Mouse (Mus musculus) midbrain, embryonic 13.5 days (tissue): ENCODE results near the gene Cyp19a1. TPM values are rescaled to one million over a fixed set of nuclear protein-coding genes. Genes with fewer than 3 reads are reported as not detected.

Experiments used
- ATAC-seq: fragments of 200-750 bp; cut with Nextera tagmentation; 2 replicates; pipeline ENCODE4 v1.8.0; 2017; ENCODE audit warnings: mild to moderate bottlenecking, moderate TSS enrichment, moderate library complexity
- H3K27ac ChIP-seq: fragments of 300-500 bp; sonication (generic); 2 replicates; pipeline ENCODE4 v1.5.1; 2015; ENCODE audit warnings: inconsistent platforms, mild to moderate bottlenecking, moderate library complexity
- H3K27me3 ChIP-seq: fragments of 300-500 bp; sonication (generic); 2 replicates; pipeline ENCODE4 v1.6.1; 2015; ENCODE audit warnings: mild to moderate bottlenecking, inconsistent platforms
- H3K36me3 ChIP-seq: fragments of 300-500 bp; sonication (generic); 2 replicates; pipeline ENCODE4 v1.6.1; 2015; ENCODE audit warnings: mild to moderate bottlenecking, inconsistent platforms
- H3K4me1 ChIP-seq: fragments of 300-500 bp; sonication (generic); replicated peaks from 2 replicates; pipeline ENCODE4 v1.6.1; 2015; ENCODE audit warnings: inconsistent platforms
- H3K4me2 ChIP-seq: fragments of 300-500 bp; sonication (generic); replicated peaks from 2 replicates; pipeline ENCODE4 v1.6.1; 2015; ENCODE audit warnings: moderate library complexity, mild to moderate bottlenecking, inconsistent platforms
- H3K4me3 ChIP-seq: fragments of 300-500 bp; sonication (generic); replicated peaks from 2 replicates; pipeline ENCODE4 v1.5.1; 2015; ENCODE audit warnings: mild to moderate bottlenecking, inconsistent platforms
- H3K9ac ChIP-seq: fragments of 300-500 bp; sonication (generic); replicated peaks from 2 replicates; pipeline ENCODE4 v1.6.1; 2015; ENCODE audit warnings: mild to moderate bottlenecking, inconsistent platforms
- H3K9me3 ChIP-seq: fragments of 300-500 bp; sonication (generic); 2 replicates; pipeline ENCODE4 v1.6.1; 2016; ENCODE audit warnings: mild to moderate bottlenecking, inconsistent platforms
- WGBS: fragments of 180-500 bp; shearing (Covaris S2); methylation state at CpG from one replicate; pipeline ENCODE4 v1.1.7; 2015; 5-methylcytosine and 5-hydroxymethylcytosine counted together
- polyA plus RNA-seq: library from polyadenylated mRNA; unstranded; fragments of >200 nt; fragmentation: Nextera tagmentation; extraction: Ambion mirVana; gene quantifications from 2 replicates; pipeline ENCODE4 v1.2.1, GENCODE M21; 2015

The Cyp19a1 gene
- polyA plus RNA-seq: 0.15 TPM in 1 of 2 replicates, not detected in the other

GRCm38 (mm10) chr9:54268010-54268409, at the start of gene Cyp19a1:
Cyp19a1 (minus strand) TSS chr9:54268110.
- no peak within 1 kb of the TSS for H3K4me3 ChIP-seq
- ATAC-seq: no peak
- H3K4me1 ChIP-seq: no peaks in the 10 kb centered on the region
- WGBS: 89% methylated on average over 7 of the region's 7 CpGs
- H3K9ac ChIP-seq: no peak within 1 kb of the TSS
- no peak within 1 kb of the TSS for H3K27ac ChIP-seq
- H3K4me2 ChIP-seq: no peak within 1 kb of the TSS
- no peaks in the 10 kb centered on the region for H3K36me3 ChIP-seq
- no peaks in the 10 kb centered on the region for H3K9me3 ChIP-seq
- no peaks in the 10 kb centered on the region for H3K27me3 ChIP-seq

DNA sequence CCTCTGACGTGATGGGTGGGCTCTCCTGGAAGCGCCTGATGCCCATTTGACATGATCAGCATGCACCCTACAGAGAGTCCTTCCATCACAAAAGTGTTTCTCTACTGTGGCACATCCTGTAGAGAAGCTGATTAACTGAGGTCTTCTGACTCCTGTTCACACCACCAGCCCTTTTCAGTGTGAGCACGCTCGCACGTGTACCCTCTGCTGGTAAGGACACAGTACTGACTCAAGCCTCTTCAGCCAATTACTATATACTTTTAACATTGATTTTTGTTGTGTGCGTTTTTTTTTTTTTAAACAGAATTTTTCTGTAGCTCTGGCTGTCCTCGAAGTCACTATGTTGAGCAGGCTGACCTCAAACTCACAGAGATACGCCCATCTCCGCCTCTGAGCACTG, 48.5 kb upstream of the Cyp19a1 start:
- Histone ChIP-seq H3K36me3 (no peaks in the 10 kb centered on the region), H3K9me3 (no peaks in the 10 kb centered on the region), H3K27ac (no peak overlapping the region), H3K4me3 (no peak overlapping the region), H3K27me3 (no peaks in the 10 kb centered on the region), H3K9ac (no peak overlapping the region), H3K4me2 (no peak overlapping the region), H3K4me1 (no peaks in the 10 kb centered on the region)
- ATAC-seq: no peak
- WGBS: 76% methylated on average over 9 of the region's 9 CpGs

DNA sequence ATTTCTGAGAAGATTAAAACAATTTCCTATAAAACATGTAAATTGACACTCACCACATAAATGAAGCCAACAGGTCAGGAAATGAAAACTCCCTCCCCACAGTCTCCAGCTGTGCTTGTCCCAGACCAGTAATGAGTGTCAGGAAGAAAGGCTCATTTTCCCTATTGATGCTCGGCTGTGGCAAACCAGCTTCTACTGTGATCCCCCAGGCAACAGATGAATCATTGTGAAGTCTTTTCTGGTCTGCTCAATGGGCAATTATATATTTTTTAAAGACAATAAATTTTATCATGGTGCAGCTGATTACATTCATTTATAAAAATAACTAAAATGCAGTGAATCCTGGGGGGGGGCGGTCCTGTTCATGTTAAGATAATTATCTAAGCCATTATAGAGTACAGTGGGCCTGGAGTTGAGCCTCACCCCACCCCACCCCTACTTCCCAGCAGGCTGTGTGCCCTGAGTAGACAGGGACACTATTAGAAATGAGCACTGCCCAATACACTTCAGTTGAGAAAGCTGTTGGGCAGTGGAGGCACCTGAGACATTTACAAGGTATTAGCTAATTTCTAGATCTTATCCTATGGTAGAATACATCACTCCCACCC, 40.9 kb upstream of the Cyp19a1 start:
- no peak overlapping the region for H3K4me3 ChIP-seq
- H3K9ac ChIP-seq: no peak overlapping the region
- H3K36me3 ChIP-seq: no peaks in the 10 kb centered on the region
- ATAC-seq: no peak
- no peak overlapping the region for H3K4me2 ChIP-seq
- H3K4me1 ChIP-seq: no peaks in the 10 kb centered on the region
- H3K9me3 ChIP-seq: no peaks in the 10 kb centered on the region
- H3K27me3 ChIP-seq: no peaks in the 10 kb centered on the region
- H3K27ac ChIP-seq: no peak overlapping the region
- 47% methylated on average over 2 of the region's 2 CpGs for WGBS

GRCm38 (mm10) chr9:54308209-54308608, 40.3 kb upstream of the Cyp19a1 start:
- ATAC-seq: no peak
- WGBS: 82% methylated on average over 1 of the region's 1 CpGs

GRCm38 (mm10) chr9:54301255-54301654, 33.3 kb upstream of the Cyp19a1 start:
- H3K27me3 ChIP-seq: no peaks in the 10 kb centered on the region

More at GRCm38 (mm10) chr9:54308209-54308608, 40.3 kb upstream of the Cyp19a1 start:
- Histone ChIP-seq H3K36me3 (no peaks in the 10 kb centered on the region), H3K4me1 (no peaks in the 10 kb centered on the region), H3K27ac (no peak overlapping the region), H3K4me3 (no peak overlapping the region), H3K9ac (no peak overlapping the region), H3K4me2 (no peak overlapping the region), H3K9me3 (no peaks in the 10 kb centered on the region), H3K27me3 (no peaks in the 10 kb centered on the region)

DNA sequence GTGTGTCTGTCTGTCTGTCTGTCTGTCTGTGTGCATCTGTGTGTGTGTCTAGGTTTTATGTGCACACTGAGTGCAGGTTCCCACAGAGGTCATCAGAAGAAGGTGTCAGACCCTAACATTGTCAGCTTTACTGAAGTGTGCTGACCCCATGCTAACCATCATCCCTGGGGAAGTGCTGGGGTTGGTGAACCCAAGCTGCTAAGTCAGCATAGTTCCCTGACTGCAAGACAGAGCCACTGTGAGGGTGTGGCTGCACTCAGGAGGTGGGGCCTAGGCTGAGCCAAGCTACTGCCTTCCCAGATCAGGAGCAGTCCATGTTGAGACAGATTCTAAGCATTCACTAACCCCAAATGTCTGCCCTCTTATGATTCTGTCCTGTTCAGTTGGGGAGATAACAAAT, 31.9 kb upstream of the Cyp19a1 start:
- Histone ChIP-seq H3K36me3 (no peaks in the 10 kb centered on the region), H3K9me3 (no peaks in the 10 kb centered on the region), H3K4me3 (no peak overlapping the region), H3K9ac (no peak overlapping the region), H3K4me2 (no peak overlapping the region), H3K27ac (no peak overlapping the region), H3K27me3 (no peaks in the 10 kb centered on the region), H3K4me1 (no peaks in the 10 kb centered on the region)
- ATAC-seq: no peak

More at GRCm38 (mm10) chr9:54301255-54301654, 33.3 kb upstream of the Cyp19a1 start:
- 88% methylated on average over 4 of the region's 4 CpGs for WGBS
- Histone ChIP-seq H3K9me3 (no peaks in the 10 kb centered on the region), H3K4me3 (no peak overlapping the region), H3K4me1 (no peaks in the 10 kb centered on the region), H3K27ac (no peak overlapping the region), H3K9ac (no peak overlapping the region), H3K4me2 (no peak overlapping the region), H3K36me3 (no peaks in the 10 kb centered on the region)
- no peak for ATAC-seq

DNA sequence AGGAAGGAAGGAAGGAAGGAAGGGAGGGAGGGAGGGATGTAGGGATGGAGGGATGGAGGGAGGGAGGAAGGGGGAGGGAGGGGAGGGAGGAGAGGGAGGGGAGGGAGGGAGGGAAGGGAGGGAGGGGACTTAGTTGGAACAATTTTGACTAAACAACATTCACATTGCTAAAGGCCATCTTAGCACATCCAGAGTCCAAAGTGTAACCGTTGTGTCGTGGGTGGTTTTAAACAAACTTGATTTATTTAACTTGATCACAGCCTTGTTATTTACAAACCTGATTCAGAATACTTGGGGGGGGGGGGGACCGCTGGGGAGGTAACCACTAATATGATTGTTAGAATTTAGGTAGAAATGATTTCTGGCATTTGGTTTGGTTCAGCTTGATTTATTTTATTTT, 31.5 kb upstream of the Cyp19a1 start:
- H3K27me3 ChIP-seq: no peaks in the 10 kb centered on the region
- no peaks in the 10 kb centered on the region for H3K9me3 ChIP-seq
- H3K9ac ChIP-seq: no peak overlapping the region
- WGBS: 86% methylated on average over 3 of the region's 3 CpGs
- no peak overlapping the region for H3K4me2 ChIP-seq
- no peak overlapping the region for H3K27ac ChIP-seq
- ATAC-seq: no peak
- no peaks in the 10 kb centered on the region for H3K36me3 ChIP-seq
- H3K4me1 ChIP-seq: no peaks in the 10 kb centered on the region
- no peak overlapping the region for H3K4me3 ChIP-seq

DNA sequence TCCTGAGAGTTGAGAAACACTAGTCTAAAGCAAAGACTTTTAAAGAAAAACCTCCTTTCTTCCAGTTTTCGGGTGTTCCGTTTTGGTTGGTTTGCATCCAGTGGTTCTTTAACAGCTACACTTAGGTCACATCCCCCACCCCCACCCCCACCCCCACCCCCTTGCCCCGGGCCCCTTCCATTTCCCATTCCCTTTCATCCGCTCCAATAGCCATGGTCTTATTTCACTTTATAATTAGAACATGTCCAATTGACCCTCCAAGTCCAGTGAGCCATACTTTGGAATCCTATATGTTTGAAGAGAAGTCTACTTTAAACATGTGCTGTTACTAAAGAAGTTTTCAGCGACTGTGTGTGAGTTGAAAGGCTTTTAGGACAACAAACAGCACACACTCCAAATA, 19.9 kb upstream of the Cyp19a1 start:
- no peak overlapping the region for H3K4me2 ChIP-seq
- peaks cover 9% of the 10 kb centered on the region for H3K4me1 ChIP-seq
- no peaks in the 10 kb centered on the region for H3K9me3 ChIP-seq
- H3K36me3 ChIP-seq: no peaks in the 10 kb centered on the region
- no peak overlapping the region for H3K9ac ChIP-seq
- ATAC-seq: no peak
- H3K4me3 ChIP-seq: no peak overlapping the region
- WGBS: 48% methylated on average over 5 of the region's 5 CpGs
- peaks cover 30% of the 10 kb centered on the region for H3K27me3 ChIP-seq
- H3K27ac ChIP-seq: no peak overlapping the region

GRCm38 (mm10) chr9:54286331-54286987, 18.5 kb upstream of the Cyp19a1 start, which contains the start of gene Gldn:
Gldn (plus strand) TSS chr9:54286486.
- peak; percentile 82 for ATAC-seq
- Histone ChIP-seq H3K27ac (no peak within 1 kb of the TSS), H3K9me3 (no peaks in the 10 kb centered on the region), H3K4me1 (peaks cover 9% of the 10 kb centered on the region), H3K4me2 (peak within 1 kb of the TSS; percentile 81), H3K27me3 (peaks cover 30% of the 10 kb centered on the region), H3K9ac (peak within 1 kb of the TSS; percentile 68), H3K4me3 (peak within 1 kb of the TSS; percentile 45), H3K36me3 (no peaks in the 10 kb centered on the region)
- WGBS: 2% methylated on average over 61 of the region's 61 CpGs

- Histone ChIP-seq H3K9me3 (no peaks in the 10 kb centered on the region), H3K27ac (no peak overlapping the region), H3K36me3 (no peaks in the 10 kb centered on the region), H3K27me3 (peaks cover 3% of the 10 kb centered on the region; the same call in 1 of the 2 replicates), H3K4me2 (no peak overlapping the region), H3K4me3 (no peak overlapping the region), H3K4me1 (no peaks in the 10 kb centered on the region), H3K9ac (no peak overlapping the region)
- no peak for ATAC-seq
- WGBS: 87% methylated on average over 12 of the region's 12 CpGs
Observed at GRCm38 (mm10) chr9:54279046-54279589, 11.2 kb upstream of the Cyp19a1 start.

- no peak for ATAC-seq
- H3K4me2 ChIP-seq: no peak overlapping the region
- H3K27ac ChIP-seq: no peak overlapping the region
- H3K36me3 ChIP-seq: no peaks in the 10 kb centered on the region
- H3K27me3 ChIP-seq: no peaks in the 10 kb centered on the region
- WGBS: 92% methylated on average over 4 of the region's 4 CpGs
- H3K9ac ChIP-seq: no peak overlapping the region
- H3K4me1 ChIP-seq: no peaks in the 10 kb centered on the region
- H3K9me3 ChIP-seq: no peaks in the 10 kb centered on the region
- H3K4me3 ChIP-seq: no peak overlapping the region
Observed at GRCm38 (mm10) chr9:54275283-54275682, 7.4 kb upstream of the Cyp19a1 start.

- no peak overlapping the region for H3K4me3 ChIP-seq
- H3K4me1 ChIP-seq: no peaks in the 10 kb centered on the region
- no peaks in the 10 kb centered on the region for H3K9me3 ChIP-seq
- no peak for ATAC-seq
- H3K36me3 ChIP-seq: no peaks in the 10 kb centered on the region
- H3K27ac ChIP-seq: no peak overlapping the region
- H3K9ac ChIP-seq: no peak overlapping the region
- WGBS: 45% methylated on average over 5 of the region's 5 CpGs
- H3K4me2 ChIP-seq: no peak overlapping the region
- H3K27me3 ChIP-seq: no peaks in the 10 kb centered on the region
Observed at GRCm38 (mm10) chr9:54270889-54271288, 3.0 kb upstream of the Cyp19a1 start.
